Mouse (Mus musculus): ENCODE data around the gene Igsf6.

DNA sequence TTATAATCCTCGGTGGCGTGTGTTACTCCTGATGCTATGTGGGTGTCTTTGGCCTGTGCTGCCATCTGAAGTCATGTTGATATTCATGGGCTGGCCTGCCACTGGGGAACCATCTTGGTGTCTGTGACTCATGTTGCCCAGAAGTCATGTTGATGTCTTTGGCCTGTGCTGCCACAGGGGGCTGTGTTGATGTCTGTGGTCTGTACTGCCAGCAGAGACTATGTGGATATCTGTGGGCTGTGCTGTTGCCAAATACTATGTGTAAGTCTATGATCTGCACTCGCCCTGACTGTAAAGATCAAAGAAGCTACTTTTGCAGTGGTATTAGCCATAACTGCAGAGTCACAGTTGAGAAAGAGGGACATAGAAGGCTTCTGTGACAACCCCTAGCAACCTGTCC is 55.6 kb downstream of the Igsf6 start:
- TF ChIP-seq CTCF (IDR thresholded peaks at IDR 0.05; ENCODE audit: borderline replicate concordance, insufficient read depth, low read depth, low read length) (no peak), POLR2A (IDR thresholded peaks at IDR 0.05; ENCODE audit: borderline replicate concordance, insufficient read depth, low read length) (no peak)
